Mouse (Mus musculus) MEL (cell line): Measurements from ENCODE around the gene Znrf4. TPM values are rescaled to one million over a fixed set of nuclear protein-coding genes. Genes with fewer than 3 reads are reported as not detected.

Experiments
- DNase-seq: peaks from one replicate; pipeline ENCODE4 v3.0.0; 2011; ENCODE audit warnings: low read depth, low spot score
- H3K27ac ChIP-seq: 2 replicates; pipeline ENCODE4 v1.5.1; 2012; ENCODE audit warnings: low read depth, mild to moderate bottlenecking, control low read depth, low read length, moderate library complexity; ENCODE audit not compliant: control insufficient read depth
- H3K27me3 ChIP-seq, 2 experiments: fragments of 150-350 bp in 1 of 2; sonication (generic) in 1 of 2; 2 replicates each; pipeline ENCODE4 v1.6.1; 2012; ENCODE audit warnings: low read length in 2 of 2, mild to moderate bottlenecking in 2 of 2, improper control_type of control experiment in 1 of 2, moderate library complexity in 1 of 2; ENCODE audit not compliant: insufficient read depth in 2 of 2, control insufficient read depth in 1 of 2
- H3K36me3 ChIP-seq, 2 experiments: 2 replicates each; pipeline ENCODE4 v1.6.1; 2012 to 2014; ENCODE audit warnings: low read length in 2 of 2, improper control_type of control experiment in 1 of 2, inconsistent platforms in 1 of 2, mild to moderate bottlenecking in 1 of 2; ENCODE audit not compliant: insufficient read depth in 2 of 2, control insufficient read depth in 1 of 2
- H3K4me1 ChIP-seq, 2 experiments: fragments of 150-350 bp in 1 of 2; sonication (generic) in 1 of 2; 2 replicates each; pipeline ENCODE4 v1.6.1; 2012; ENCODE audit warnings: low read length in 2 of 2, improper control_type of control experiment in 1 of 2, mild to moderate bottlenecking in 1 of 2; ENCODE audit not compliant: insufficient read depth in 2 of 2, control insufficient read depth in 1 of 2
- H3K4me3 ChIP-seq, 2 experiments: fragments of 150-350 bp in 1 of 2; sonication (generic) in 1 of 2; 2 replicates each; pipeline ENCODE4 v1.5.1; 2012; ENCODE audit warnings: low read depth in 2 of 2, low read length in 2 of 2, mild to moderate bottlenecking in 2 of 2, moderate library complexity in 2 of 2, control low read depth in 1 of 2, improper control_type of control experiment in 1 of 2; ENCODE audit not compliant: control insufficient read depth in 1 of 2, insufficient read depth in 1 of 2
- H3K79me2 ChIP-seq: 2 replicates; pipeline ENCODE4 v1.6.1; 2012; ENCODE audit warnings: mild to moderate bottlenecking, low read length, moderate library complexity; ENCODE audit not compliant: control insufficient read depth, poor library complexity, insufficient read depth
- H3K9ac ChIP-seq: 2 replicates; pipeline ENCODE4 v1.6.1; 2012; ENCODE audit warnings: low read depth, mild to moderate bottlenecking, control low read depth, low read length, moderate library complexity; ENCODE audit not compliant: control insufficient read depth, poor library complexity, severe bottlenecking
- H3K9me3 ChIP-seq: fragments of 150-350 bp; sonication (generic); replicated peaks from 2 replicates; pipeline ENCODE4 v1.6.1; 2012; ENCODE audit warnings: mild to moderate bottlenecking, low read length, improper control_type of control experiment, moderate library complexity; ENCODE audit not compliant: insufficient read depth
- CTCF ChIP-seq, 3 experiments: IDR thresholded peaks in 2 of 3; conservative IDR thresholded peaks in 1 of 3; 2 replicates each; pipeline ENCODE4 v1.5.1; 2011 to 2012; ENCODE audit warnings: low read length in 3 of 3, low read depth in 2 of 3, mild to moderate bottlenecking in 2 of 3, improper control_type of control experiment in 1 of 3, inconsistent platforms in 1 of 3, mixed read lengths in 1 of 3, moderate library complexity in 1 of 3; ENCODE audit not compliant: control insufficient read depth in 1 of 3, insufficient read depth in 1 of 3, poor library complexity in 1 of 3, severe bottlenecking in 1 of 3
- ELF1 ChIP-seq: IDR thresholded peaks from 2 replicates; pipeline ENCODE4 v1.6.1; 2014; ENCODE audit warnings: low read depth, mild to moderate bottlenecking, inconsistent platforms, low read length, improper control_type of control experiment, moderate library complexity
- EP300 ChIP-seq, 2 experiments: IDR thresholded peaks; 2 replicates each; pipeline ENCODE4 v1.6.1; 2011; ENCODE audit warnings: improper control_type of control experiment in 2 of 2, low read length in 2 of 2, low read depth in 1 of 2, mild to moderate bottlenecking in 1 of 2
- ETS1 ChIP-seq: IDR thresholded peaks from 2 replicates; pipeline ENCODE4 v1.6.1; 2012; ENCODE audit warnings: low read depth, mild to moderate bottlenecking, inconsistent platforms, low read length, improper control_type of control experiment, moderate library complexity
- GABPA ChIP-seq: IDR thresholded peaks from 2 replicates; pipeline ENCODE4 v1.6.1; 2012; ENCODE audit warnings: low read depth, mild to moderate bottlenecking, inconsistent platforms, low read length, improper control_type of control experiment, moderate library complexity
- GATA1 ChIP-seq: IDR thresholded peaks from 2 replicates; pipeline ENCODE4 v1.6.1; 2011; ENCODE audit warnings: low read depth, low read length, improper control_type of control experiment
- MAX ChIP-seq: IDR thresholded peaks from 2 replicates; pipeline ENCODE4 v1.6.1; 2011; ENCODE audit warnings: low read length, improper control_type of control experiment
- MXI1 ChIP-seq: IDR thresholded peaks from 2 replicates; pipeline ENCODE4 v1.6.1; 2011; ENCODE audit warnings: mild to moderate bottlenecking, low read depth, low read length, improper control_type of control experiment
- MYC ChIP-seq: IDR thresholded peaks from 2 replicates; pipeline ENCODE4 v1.6.1; 2011; ENCODE audit warnings: low read depth, mild to moderate bottlenecking, low read length, improper control_type of control experiment, moderate library complexity
- RCOR1 ChIP-seq: IDR thresholded peaks from 2 replicates; pipeline ENCODE4 v1.6.1; 2012; ENCODE audit warnings: low read depth, mild to moderate bottlenecking, inconsistent platforms, low read length, improper control_type of control experiment
- SIN3A ChIP-seq: IDR thresholded peaks from 2 replicates; pipeline ENCODE4 v1.6.1; 2012; ENCODE audit warnings: low read length, improper control_type of control experiment, inconsistent platforms
- TAL1 ChIP-seq: IDR thresholded peaks from 2 replicates; pipeline ENCODE4 v1.6.1; 2012; ENCODE audit warnings: mild to moderate bottlenecking, inconsistent platforms, low read length, moderate library complexity, mixed read lengths
- TBP ChIP-seq: IDR thresholded peaks from 2 replicates; pipeline ENCODE4 v1.8.0; 2011; ENCODE audit warnings: low read depth, low read length, improper control_type of control experiment
- TCF12 ChIP-seq: IDR thresholded peaks from 2 replicates; pipeline ENCODE4 v1.6.1; 2014; ENCODE audit warnings: low read depth, mild to moderate bottlenecking, inconsistent platforms, low read length, improper control_type of control experiment, moderate library complexity
- USF2 ChIP-seq, 2 experiments: IDR thresholded peaks; 2 replicates each; pipeline ENCODE4 v1.6.1; 2011 to 2012; ENCODE audit warnings: improper control_type of control experiment in 2 of 2, low read length in 2 of 2, borderline replicate concordance in 1 of 2, inconsistent platforms in 1 of 2, low read depth in 1 of 2, mild to moderate bottlenecking in 1 of 2; ENCODE audit not compliant: insufficient read depth in 1 of 2
- ZKSCAN1 ChIP-seq: IDR thresholded peaks from 2 replicates; pipeline ENCODE4 v1.6.1; 2012; ENCODE audit warnings: low read depth, mild to moderate bottlenecking, inconsistent platforms, low read length, improper control_type of control experiment, moderate library complexity
- ZNF384 ChIP-seq: IDR thresholded peaks from 2 replicates; pipeline ENCODE4 v1.6.1; 2012; ENCODE audit warnings: low read depth, mild to moderate bottlenecking, inconsistent platforms, low read length, improper control_type of control experiment
- polyA plus RNA-seq, 2 experiments: library from polyadenylated mRNA; stranded (reverse) in 1 of 2; unstranded in 1 of 2; fragments of >175 nt in 1 of 2; fragments of >200 nt in 1 of 2; gene quantifications; 2 replicates each; pipeline versions ENCODE4 v1.2.1 to v1.2.4; 2012; ENCODE audit warnings: low replicate concordance in 2 of 2, low read depth in 1 of 2; ENCODE audit not compliant: insufficient read length in 2 of 2, insufficient read depth in 1 of 2, missing spikeins in 1 of 2
- total RNA-seq: library from RNA; depleted of rRNA; stranded (reverse); fragments of 300-350 nt; gene quantifications from 2 replicates; pipeline ENCODE4 v1.2.3, GENCODE M21; 2012

Znrf4 gene
- total and polyA plus RNA-seq, 3 experiments, result not detected

DNA sequence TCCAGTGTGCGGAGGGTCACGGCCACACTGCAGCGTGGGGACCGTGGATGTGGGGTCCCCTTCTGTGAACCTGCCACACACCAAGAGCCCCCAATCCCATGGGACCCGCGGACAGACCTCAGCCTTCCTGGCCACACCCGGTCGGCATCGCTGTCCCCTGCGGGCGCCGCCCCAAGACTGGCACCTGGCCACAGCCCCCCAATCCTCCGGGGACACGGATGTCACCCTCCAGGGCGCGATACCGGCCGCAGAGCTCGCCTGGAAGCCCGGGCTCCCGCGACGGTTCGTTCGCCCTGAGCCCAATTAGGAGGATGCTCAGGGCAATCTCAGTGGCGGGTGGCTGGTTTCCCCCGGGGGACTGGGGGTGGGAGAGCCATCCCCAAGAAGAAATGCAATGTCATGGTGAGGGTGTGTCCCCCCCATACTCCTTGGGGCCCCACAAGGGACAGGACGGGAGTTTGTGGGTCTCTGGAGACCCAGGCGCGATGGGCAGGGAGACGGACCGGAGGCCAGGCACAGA, 37.9 kb downstream of the Znrf4 start:
- DNase-seq, result no peak
- Histone ChIP-seq H3K9ac (peak overlapping the region; percentile 88), H3K27me3 (no peaks in the 10 kb centered on the region), H3K36me3 (peaks cover 0 to 4% of the 10 kb centered on the region in 2 experiments; a peak in 1 of 4 replicates), H3K79me2 (peaks cover 45% of the 10 kb centered on the region), H3K4me3 (peak overlapping the region; percentile 90 to 93), H3K27ac (peak overlapping the region; percentile 28), H3K4me1 (peaks cover 5 to 26% of the 10 kb centered on the region in 2 experiments), H3K9me3 (no peaks in the 10 kb centered on the region)
- 0 out of 2 replicates have a peak, but pooled peaks have one; percentile 6 for TF ChIP-seq GABPA
- no peak for TF ChIP-seq MYC

DNA sequence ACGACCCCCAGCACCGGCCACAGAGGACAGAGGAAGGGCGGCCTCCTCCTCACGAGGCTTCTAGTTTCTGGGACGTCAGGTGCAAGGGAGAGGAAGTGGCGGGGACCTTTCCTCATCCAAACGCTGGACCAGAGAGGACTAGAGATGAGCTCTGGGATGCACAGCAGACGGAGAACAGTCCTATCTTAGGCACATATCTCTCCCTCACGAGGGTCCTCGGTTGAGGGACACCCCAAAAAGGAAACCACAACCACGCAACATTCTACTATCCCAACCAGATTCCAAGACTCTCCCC, 38.7 kb downstream of the Znrf4 start:
- Histone ChIP-seq H3K9ac (peak overlapping the region; percentile 88), H3K4me1 (peaks cover 5 to 26% of the 10 kb centered on the region in 2 experiments), H3K79me2 (peaks cover 50% of the 10 kb centered on the region), H3K4me3 (peak overlapping the region; percentile 65 to 93), H3K27me3 (no peaks in the 10 kb centered on the region), H3K36me3 (peaks cover 1 to 4% of the 10 kb centered on the region in 2 experiments; a peak in 1 of 4 replicates), H3K27ac (no peak overlapping the region; the same call in 1 of the 2 replicates), H3K9me3 (no peaks in the 10 kb centered on the region)
- peak; percentile 47 for DNase-seq
- no peak for TF ChIP-seq ZKSCAN1
- no peak for TF ChIP-seq ELF1
- TF ChIP-seq, all 39 proteins: peak for 0

DNA sequence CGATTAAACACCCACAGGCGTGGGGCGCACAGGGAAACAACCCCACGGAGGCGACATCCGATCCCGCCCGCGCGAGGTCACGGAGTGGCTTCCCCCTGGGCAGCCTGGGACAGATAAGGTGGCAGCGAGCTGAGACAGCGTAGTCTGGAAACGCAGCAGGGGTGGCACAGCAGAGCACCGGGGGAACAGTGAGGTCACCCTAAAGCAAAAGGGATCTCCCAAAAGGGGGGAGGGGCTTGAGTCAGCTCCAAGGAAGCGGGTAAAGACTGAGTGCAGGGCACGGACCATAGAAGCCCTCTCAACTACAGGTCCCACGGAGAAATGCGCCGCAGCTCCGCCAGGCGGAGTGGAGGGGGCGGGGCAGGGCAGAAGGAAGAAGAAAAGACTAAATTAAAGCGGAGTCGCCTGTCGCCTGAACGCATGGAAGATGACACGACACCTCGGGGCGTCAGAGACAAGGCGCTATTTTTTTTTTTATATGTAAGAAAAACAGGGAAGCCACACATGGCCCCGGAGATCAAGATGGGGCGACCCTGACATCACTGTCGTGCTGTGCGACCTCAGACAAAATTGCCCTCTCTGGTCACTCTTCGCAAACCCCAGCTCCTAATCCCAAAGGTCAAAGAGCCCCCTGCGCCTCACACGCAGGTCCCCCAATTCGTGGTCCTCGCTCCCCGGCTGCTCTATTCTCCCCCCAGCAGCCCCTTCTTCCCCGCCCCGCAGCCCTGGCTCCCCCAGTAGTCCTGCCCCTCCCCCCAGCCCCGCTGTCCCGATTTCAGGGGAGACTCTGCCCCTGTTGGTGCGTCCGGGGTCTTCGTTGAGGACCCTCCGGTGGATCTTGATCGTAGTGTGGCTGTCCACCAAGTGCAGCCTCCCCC, 39.3 kb downstream of the Znrf4 start:
- Histone ChIP-seq H3K27ac (peak overlapping the region; percentile 79), H3K4me3 (peak overlapping the region; percentile 65 to 93), H3K9me3 (no peaks in the 10 kb centered on the region), H3K79me2 (peaks cover 55% of the 10 kb centered on the region), H3K9ac (peak overlapping the region; percentile 88), H3K36me3 (peaks cover 2 to 4% of the 10 kb centered on the region in 2 experiments; a peak in 1 of 4 replicates), H3K27me3 (no peaks in the 10 kb centered on the region), H3K4me1 (peaks cover 5 to 26% of the 10 kb centered on the region in 2 experiments)
- TF ChIP-seq TCF12 (peak; percentile 20; the same call in 1 of the 2 replicates), MXI1 (peak; percentile 73), MAX (peak; percentile 50; the same call in 1 of the 2 replicates), TBP (peak; percentile 33; the same call in 1 of the 2 replicates), USF2 (IDR thresholded peaks at IDR 0.05; ENCODE audit: borderline replicate concordance in 1 of 2, insufficient read depth in 1 of 2, low read depth in 1 of 2, low read length in 2 of 2) (no peak), ZNF384 (peak; percentile 87), CTCF (IDR thresholded peaks at IDR 0.05 in 2 of 3, conservative IDR thresholded peaks at IDR 0.05 in 1 of 3; ENCODE audit: control insufficient read depth in 1 of 3, insufficient read depth in 1 of 3, low read depth in 2 of 3, low read length in 3 of 3, poor library complexity in 1 of 3, severe bottlenecking in 1 of 3) (peak in 2 of 3 experiments; percentile 28 to 33; a peak in 3 of 6 replicates), ELF1 (0 out of 2 replicates have a peak, but pooled peaks have one; percentile 37), RCOR1 (no peak), EP300 (IDR thresholded peaks at IDR 0.05; ENCODE audit: low read depth in 1 of 2, low read length in 2 of 2) (no peak; a peak in 1 of 4 replicates), GATA1 (0 out of 2 replicates have a peak, but pooled peaks have one; percentile 20), SIN3A (peak; percentile 65), TAL1 (0 out of 2 replicates have a peak, but pooled peaks have one; percentile 23), ETS1 (peak; percentile 56; the same call in 1 of the 2 replicates)
- peak; percentile 93 for DNase-seq
